Mouse (Mus musculus) spleen, postnatal 14 days (tissue): ENCODE data around the gene Fam192a.

Source experiments
- DNase-seq, 2 experiments: peaks; one replicate each; pipeline ENCODE4 v3.0.0; 2021 to 2022; ENCODE audit warnings: low spot score in 2 of 2

The Fam192a gene

GRCm38 (mm10) chr8:94532873-94533671, 68.7 kb downstream of the Fam192a start, which contains the start of gene Cpne2:
Cpne2 (plus strand) TSS chr8:94532990.
- peak; percentile 24 to 49 for DNase-seq

- no peak for DNase-seq
These were observed 69.3 kb downstream of the Fam192a start for GRCm38 (mm10) chr8:94532525-94532872.

GRCm38 (mm10) chr8:94532000-94532399, 69.8 kb downstream of the Fam192a start:
- no peak for DNase-seq

GRCm38 (mm10) chr8:94530643-94531042, 71.2 kb downstream of the Fam192a start:
- no peak for DNase-seq

- no peak for DNase-seq
These were observed 71.9 kb downstream of the Fam192a start for GRCm38 (mm10) chr8:94529875-94530274.

- peak; percentile 26 to 31 for DNase-seq
These were observed 73.6 kb downstream of the Fam192a start for GRCm38 (mm10) chr8:94528245-94528644.

GRCm38 (mm10) chr8:94527178-94527577, 74.6 kb downstream of the Fam192a start:
- DNase-seq = no peak

- no peak for DNase-seq
These were observed 77.2 kb downstream of the Fam192a start for GRCm38 (mm10) chr8:94524554-94524953.
